Mouse (Mus musculus): ENCODE data around the gene Apoc3. TPM values are rescaled to one million over a fixed set of nuclear protein-coding genes. Genes with fewer than 3 reads are reported as not detected.

Gene Apoc3
- total and polyA plus RNA-seq, 2 experiments from 2014 or later: not detected

- H3K27ac ChIP-seq: no peak overlapping the region
- ATAC-seq: no peak
- no peak for TF ChIP-seq CTCF (IDR thresholded peaks at IDR 0.05; ENCODE audit: low read depth)
These were observed 11.3 kb downstream of the Apoc3 start for GRCm38 (mm10) chr9:46224101-46224500.

DNA sequence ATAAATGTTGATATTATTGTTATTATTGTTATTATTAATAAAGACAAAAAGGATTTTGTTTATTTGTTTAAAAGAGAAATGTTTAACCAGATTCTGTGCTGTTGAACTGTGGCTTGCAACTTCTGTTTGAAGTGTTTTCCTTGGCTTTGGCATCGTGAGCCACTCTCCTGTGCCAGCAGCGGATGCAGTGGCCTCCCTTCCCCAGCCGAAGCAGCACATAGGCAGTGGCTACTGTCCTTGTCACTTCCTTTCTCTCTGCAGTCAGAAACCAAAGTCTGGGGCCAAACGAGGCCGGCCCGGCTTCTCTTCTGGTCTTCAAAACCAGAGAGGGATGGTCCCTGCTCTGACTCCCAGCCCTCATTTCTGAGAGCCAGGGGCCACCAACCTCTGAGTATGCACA, 12.3 kb downstream of the Apoc3 start:
- ATAC-seq (no peak), DNase-seq (ENCODE audit: low spot score) (no peak)
- Histone ChIP-seq H3K27me3 (ENCODE audit: insufficient read depth, low read length) (no peaks in the 10 kb centered on the region), H3K9me3 (ENCODE audit: low read length) (no peaks in the 10 kb centered on the region), H3K36me3 (ENCODE audit: insufficient read depth, low read length) (peaks cover 25% of the 10 kb centered on the region), H3K9ac (replicated peaks; ENCODE audit: low read length) (no peak overlapping the region), H3K4me3 (ENCODE audit: low read length) (no peak overlapping the region), H3K4me2 (ENCODE audit: low read depth, low read length) (no peak overlapping the region), H3K4me1 (ENCODE audit: insufficient read depth, low read length) (no peaks in the 10 kb centered on the region), H3K27ac (no peak overlapping the region)
- 77% methylated on average over 6 of the region's 6 CpGs for WGBS
- TF ChIP-seq CTCF (IDR thresholded peaks at IDR 0.05; ENCODE audit: low read depth): no peak

More at GRCm38 (mm10) chr9:46224101-46224500, 11.3 kb downstream of the Apoc3 start:
- H3K27me3 ChIP-seq (ENCODE audit: insufficient read depth, low read length): no peaks in the 10 kb centered on the region
- WGBS: 93% methylated on average over 3 of the region's 3 CpGs
- H3K4me2 ChIP-seq (ENCODE audit: low read depth, low read length): no peak overlapping the region
- H3K4me3 ChIP-seq (ENCODE audit: low read length): no peak overlapping the region
- H3K4me1 ChIP-seq (ENCODE audit: insufficient read depth, low read length): no peaks in the 10 kb centered on the region
- no peaks in the 10 kb centered on the region for H3K9me3 ChIP-seq (ENCODE audit: low read length)
- no peak overlapping the region for H3K9ac ChIP-seq (replicated peaks; ENCODE audit: low read length)
- H3K36me3 ChIP-seq (ENCODE audit: insufficient read depth, low read length): peaks cover 25% of the 10 kb centered on the region
- DNase-seq (ENCODE audit: low spot score): no peak

DNA sequence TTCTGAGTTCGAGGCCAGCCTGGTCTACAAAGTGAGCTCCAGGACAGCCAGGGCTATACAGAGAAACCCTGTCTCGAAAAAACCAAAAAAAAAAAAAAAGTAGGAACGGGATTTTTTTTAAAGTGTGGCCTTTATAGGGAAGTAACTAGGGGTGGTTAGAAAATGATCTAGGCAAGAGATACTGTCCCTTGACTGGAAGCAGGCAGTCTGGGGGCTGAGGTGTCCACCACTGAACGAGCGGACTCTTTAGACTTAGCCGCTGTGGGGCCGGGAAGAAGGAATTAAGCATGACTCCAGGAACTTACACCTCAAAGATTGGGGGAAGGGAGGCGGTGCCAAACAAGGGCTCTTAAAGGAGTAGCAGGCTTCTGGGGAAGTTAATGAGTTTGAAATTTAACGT, 17.3 kb downstream of the Apoc3 start:
- no peaks in the 10 kb centered on the region for H3K27me3 ChIP-seq (ENCODE audit: insufficient read depth, low read length)
- H3K9ac ChIP-seq (replicated peaks; ENCODE audit: low read length): no peak overlapping the region
- no peaks in the 10 kb centered on the region for H3K4me1 ChIP-seq (ENCODE audit: insufficient read depth, low read length)
- no peak overlapping the region for H3K4me3 ChIP-seq (ENCODE audit: low read length)
- DNase-seq (ENCODE audit: low spot score) (no peak), ATAC-seq (no peak)
- H3K36me3 ChIP-seq (ENCODE audit: insufficient read depth, low read length): peaks cover 31% of the 10 kb centered on the region
- no peak overlapping the region for H3K4me2 ChIP-seq (ENCODE audit: low read depth, low read length)
- TF ChIP-seq CTCF (IDR thresholded peaks at IDR 0.05; ENCODE audit: low read depth): no peak
- no peak overlapping the region for H3K27ac ChIP-seq
- WGBS: 86% methylated on average over 9 of the region's 9 CpGs
- H3K9me3 ChIP-seq (ENCODE audit: low read length): no peaks in the 10 kb centered on the region

- WGBS: 93% methylated on average over 13 of the region's 13 CpGs
- H3K9me3 ChIP-seq (ENCODE audit: low read length): no peaks in the 10 kb centered on the region
- H3K4me2 ChIP-seq (ENCODE audit: low read depth, low read length): no peak overlapping the region
- no peak for ATAC-seq
- DNase-seq (ENCODE audit: low spot score): no peak
- no peak overlapping the region for H3K4me3 ChIP-seq (ENCODE audit: low read length)
- H3K9ac ChIP-seq (replicated peaks; ENCODE audit: low read length): no peak overlapping the region
- no peaks in the 10 kb centered on the region for H3K4me1 ChIP-seq (ENCODE audit: insufficient read depth, low read length)
- H3K27me3 ChIP-seq (ENCODE audit: insufficient read depth, low read length): no peaks in the 10 kb centered on the region
- TF ChIP-seq CTCF (IDR thresholded peaks at IDR 0.05; ENCODE audit: low read depth): no peak
- peaks cover 34% of the 10 kb centered on the region for H3K36me3 ChIP-seq (ENCODE audit: insufficient read depth, low read length)
- no peak overlapping the region for H3K27ac ChIP-seq
These were observed 18.5 kb downstream of the Apoc3 start for GRCm38 (mm10) chr9:46216744-46217470.

- 86% methylated on average over 11 of the region's 11 CpGs for WGBS
- Histone ChIP-seq H3K4me1 (ENCODE audit: insufficient read depth, low read length) (no peaks in the 10 kb centered on the region), H3K4me3 (ENCODE audit: low read length) (no peak overlapping the region), H3K36me3 (ENCODE audit: insufficient read depth, low read length) (peaks cover 34% of the 10 kb centered on the region), H3K27ac (no peak overlapping the region), H3K9me3 (ENCODE audit: low read length) (no peaks in the 10 kb centered on the region), H3K27me3 (ENCODE audit: insufficient read depth, low read length) (no peaks in the 10 kb centered on the region), H3K9ac (replicated peaks; ENCODE audit: low read length) (no peak overlapping the region), H3K4me2 (ENCODE audit: low read depth, low read length) (no peak overlapping the region)
- no peak for DNase-seq (ENCODE audit: low spot score)
- no peak for ATAC-seq
- TF ChIP-seq CTCF (IDR thresholded peaks at IDR 0.05; ENCODE audit: low read depth): no peak
These were observed 19.8 kb downstream of the Apoc3 start for GRCm38 (mm10) chr9:46215338-46216322.

- WGBS: 90% methylated on average over 10 of the region's 10 CpGs
- Histone ChIP-seq H3K4me2 (ENCODE audit: low read depth, low read length) (no peak overlapping the region), H3K36me3 (ENCODE audit: insufficient read depth, low read length) (peaks cover 34% of the 10 kb centered on the region), H3K9ac (replicated peaks; ENCODE audit: low read length) (no peak overlapping the region), H3K4me3 (ENCODE audit: low read length) (no peak overlapping the region), H3K27ac (no peak overlapping the region), H3K9me3 (ENCODE audit: low read length) (no peaks in the 10 kb centered on the region), H3K27me3 (ENCODE audit: insufficient read depth, low read length) (no peaks in the 10 kb centered on the region), H3K4me1 (ENCODE audit: insufficient read depth, low read length) (no peaks in the 10 kb centered on the region)
- ATAC-seq (no peak), DNase-seq (ENCODE audit: low spot score) (no peak)
- TF ChIP-seq CTCF (IDR thresholded peaks at IDR 0.05; ENCODE audit: low read depth): no peak
These were observed 20.5 kb downstream of the Apoc3 start for GRCm38 (mm10) chr9:46214946-46215337.
